Mouse (Mus musculus): ENCODE measurements around the gene Bahd1. TPM values are rescaled to one million over a fixed set of nuclear protein-coding genes. Genes with fewer than 3 reads are reported as not detected.
A peak's percentile ranks its signal among the peaks of the same experiment; 100 is the strongest.

The Bahd1 gene
- polyA plus RNA-seq, 1 experiment from 2014 or later = 2.4 TPM

DNA sequence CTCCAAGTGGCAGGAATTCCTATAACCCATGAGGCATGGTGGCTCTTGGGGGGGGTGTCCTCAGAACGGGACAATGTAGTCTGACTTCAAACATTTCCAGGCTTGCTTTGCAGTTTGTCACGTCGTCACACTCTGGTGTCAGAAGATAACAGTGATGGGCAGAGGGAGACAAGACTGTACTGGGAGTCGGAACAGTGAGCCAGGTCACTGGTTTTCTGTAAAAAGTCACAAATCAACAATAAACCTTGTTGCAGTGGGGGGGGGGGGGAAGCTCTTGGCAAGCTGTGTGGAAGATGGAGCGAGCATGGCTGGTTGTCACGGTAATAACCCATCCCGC lies 63.5 kb downstream of the Bahd1 start:
- 74% methylated on average over 7 of the region's 7 CpGs for WGBS
- Histone ChIP-seq H3K36me3 (no peaks in the 10 kb centered on the region), H3K27me3 (ENCODE audit: low read depth, poor library complexity, severe bottlenecking) (no peaks in the 10 kb centered on the region), H3K4me1 (peaks cover 7% of the 10 kb centered on the region), H3K9me3 (replicated peaks) (no peaks in the 10 kb centered on the region), H3K4me3 (no peak overlapping the region), H3K27ac (no peak overlapping the region)
- no peak for DNase-seq (ENCODE audit: low spot score)

DNA sequence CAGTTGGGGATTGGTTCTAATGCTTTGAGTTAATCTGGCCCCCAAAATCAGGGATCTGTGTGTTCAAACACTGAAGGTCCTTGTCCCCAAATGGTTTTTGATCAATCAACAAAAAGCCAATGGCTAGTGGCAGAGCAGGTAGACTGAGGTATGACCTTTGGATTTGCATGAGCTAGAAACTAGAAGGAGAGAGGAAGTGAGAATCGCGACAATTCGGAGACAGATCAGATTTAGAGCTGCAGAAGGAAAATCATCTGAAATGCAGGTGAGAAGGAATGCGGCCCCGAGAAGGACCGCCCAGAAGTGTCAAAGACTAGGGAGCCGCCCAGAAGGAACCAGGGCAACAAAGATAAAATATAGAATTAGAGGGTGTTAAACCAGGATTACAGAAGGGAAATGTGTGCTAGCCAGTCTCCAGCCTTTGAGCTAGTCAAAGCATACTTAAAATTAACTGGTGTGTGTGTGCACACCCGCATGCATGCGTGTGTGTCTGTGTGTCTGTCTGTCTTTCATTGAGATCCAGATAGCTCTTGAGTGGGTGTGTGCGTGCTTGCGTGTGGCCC lies 69.5 kb downstream of the Bahd1 start:
- no peak for DNase-seq (ENCODE audit: low spot score)
- Histone ChIP-seq H3K27me3 (ENCODE audit: low read depth, poor library complexity, severe bottlenecking) (peaks cover 35% of the 10 kb centered on the region), H3K4me1 (peaks cover 3% of the 10 kb centered on the region), H3K4me3 (no peak overlapping the region), H3K36me3 (no peaks in the 10 kb centered on the region), H3K9me3 (replicated peaks) (no peaks in the 10 kb centered on the region), H3K27ac (no peak overlapping the region)
- WGBS = 87% methylated on average over 11 of the region's 11 CpGs

DNA sequence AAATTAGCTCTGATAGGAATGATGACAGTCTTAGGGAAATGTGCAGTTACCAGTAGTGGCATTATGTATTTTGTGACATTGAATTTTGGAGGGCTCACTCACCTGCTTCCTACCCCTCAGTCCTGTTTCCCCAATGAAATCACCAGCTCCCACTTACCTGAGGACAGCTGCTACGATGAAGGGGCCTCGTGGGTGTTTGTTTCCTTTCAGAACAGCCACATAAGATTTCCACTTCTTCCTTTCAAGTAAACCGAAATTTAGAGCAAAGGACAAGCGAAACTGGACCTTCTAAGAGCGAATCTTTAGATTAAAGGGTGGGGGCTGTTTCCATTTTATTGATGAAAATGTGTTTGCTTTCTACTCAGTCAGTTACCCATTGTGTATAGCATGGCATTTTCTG lies 71.9 kb downstream of the Bahd1 start:
- no peak for DNase-seq (ENCODE audit: low spot score)
- Histone ChIP-seq H3K27ac (no peak overlapping the region), H3K36me3 (no peaks in the 10 kb centered on the region), H3K4me1 (peaks cover 21% of the 10 kb centered on the region), H3K4me3 (no peak overlapping the region), H3K27me3 (ENCODE audit: low read depth, poor library complexity, severe bottlenecking) (peaks cover 59% of the 10 kb centered on the region), H3K9me3 (replicated peaks) (no peaks in the 10 kb centered on the region)
- WGBS = 82% methylated on average over 5 of the region's 5 CpGs

DNA sequence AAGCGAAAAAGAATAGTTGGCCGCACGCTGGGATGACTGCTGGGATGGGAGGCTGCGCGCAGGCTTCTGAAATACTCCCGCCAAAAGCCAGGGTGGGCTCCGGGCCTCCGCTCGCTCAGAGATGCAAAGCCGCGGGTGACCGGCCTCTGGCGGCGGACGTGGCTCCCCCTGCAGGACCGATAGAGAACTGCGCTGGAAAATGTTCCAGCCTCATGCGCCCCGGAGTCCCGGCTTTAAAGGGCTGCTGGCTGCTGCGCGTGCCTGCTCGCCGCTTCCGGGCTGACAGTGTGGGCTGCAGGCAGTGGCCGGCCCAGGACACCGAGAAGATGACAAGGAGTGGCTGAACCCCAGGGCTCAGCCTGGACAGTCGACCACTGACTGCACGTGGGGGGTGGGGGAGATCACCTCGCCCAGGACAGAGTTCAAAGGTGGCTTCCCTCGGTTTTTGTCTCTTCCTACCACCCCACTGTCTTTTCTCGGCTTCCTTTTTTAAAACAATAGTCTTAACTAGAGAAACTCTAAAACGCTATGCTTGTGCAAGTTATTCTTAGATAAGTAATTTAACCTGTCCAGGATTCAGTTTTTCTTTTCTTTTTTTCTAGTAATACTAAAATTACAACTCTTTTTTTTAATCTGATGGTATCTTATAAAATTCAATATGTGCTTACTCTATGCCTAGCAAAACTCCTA lies 72.7 kb downstream of the Bahd1 start:
- WGBS = 2% methylated on average over 33 of the region's 33 CpGs
- peak; percentile 93 for DNase-seq (ENCODE audit: low spot score)
- Histone ChIP-seq H3K4me1 (peaks cover 24% of the 10 kb centered on the region), H3K27ac (peak overlapping the region; percentile 75), H3K4me3 (peak overlapping the region; percentile 48), H3K36me3 (no peaks in the 10 kb centered on the region), H3K9me3 (replicated peaks) (no peaks in the 10 kb centered on the region), H3K27me3 (ENCODE audit: low read depth, poor library complexity, severe bottlenecking) (peaks cover 66% of the 10 kb centered on the region)

Other genes with a start within 250 kb of the Bahd1 start
- 0.65 and 0.75 TPM in 2 replicates for gene Pak6, start 237.1 kb upstream of the Bahd1 start, polyA plus RNA-seq (2016; fragmentation: Nextera tagmentation; extraction: Ambion mirVana)
- not detected in 2 replicates for gene Ankrd63, start 196.4 kb upstream of the Bahd1 start, polyA plus RNA-seq (2016; fragmentation: Nextera tagmentation; extraction: Ambion mirVana)
- 0.28 and 0.36 TPM in 2 replicates for gene Plcb2, start 171.9 kb upstream of the Bahd1 start, polyA plus RNA-seq (2016; fragmentation: Nextera tagmentation; extraction: Ambion mirVana)
- gene Inafm2, start 154.6 kb upstream of the Bahd1 start, polyA plus RNA-seq (2016; fragmentation: Nextera tagmentation; extraction: Ambion mirVana) = 16.1 and 16.3 TPM in 2 replicates
- gene Ccdc9b, start 137.7 kb upstream of the Bahd1 start, polyA plus RNA-seq (2016; fragmentation: Nextera tagmentation; extraction: Ambion mirVana) = 0.05 and 0.08 TPM in 2 replicates
- gene Phgr1, start 127.6 kb upstream of the Bahd1 start, polyA plus RNA-seq (2016; fragmentation: Nextera tagmentation; extraction: Ambion mirVana) = not detected in 2 replicates
- gene Disp2, start 120.7 kb upstream of the Bahd1 start, polyA plus RNA-seq (2016; fragmentation: Nextera tagmentation; extraction: Ambion mirVana) = 0.04 and 0.11 TPM in 2 replicates
- gene Knstrn, start 86.4 kb upstream of the Bahd1 start, polyA plus RNA-seq (2016; fragmentation: Nextera tagmentation; extraction: Ambion mirVana) = 150 and 157 TPM in 2 replicates
- gene Ivd, start 38.4 kb upstream of the Bahd1 start, polyA plus RNA-seq (2016; fragmentation: Nextera tagmentation; extraction: Ambion mirVana) = 86.6 and 90.6 TPM in 2 replicates
- gene Chst14, start 26.1 kb downstream of the Bahd1 start, polyA plus RNA-seq (2016; fragmentation: Nextera tagmentation; extraction: Ambion mirVana) = 26.2 and 30.3 TPM in 2 replicates
- gene Ccdc32, start 129.0 kb downstream of the Bahd1 start, polyA plus RNA-seq (2016; fragmentation: Nextera tagmentation; extraction: Ambion mirVana) = 18.2 and 19.7 TPM in 2 replicates
- gene Rpusd2, start 134.4 kb downstream of the Bahd1 start, polyA plus RNA-seq (2016; fragmentation: Nextera tagmentation; extraction: Ambion mirVana) = 6.9 and 8.8 TPM in 2 replicates
- 42.5 and 58.0 TPM in 2 replicates for gene Knl1, start 146.7 kb downstream of the Bahd1 start, polyA plus RNA-seq (2016; fragmentation: Nextera tagmentation; extraction: Ambion mirVana)
- 94.5 and 95.9 TPM in 2 replicates for gene Rad51, start 212.4 kb downstream of the Bahd1 start, polyA plus RNA-seq (2016; fragmentation: Nextera tagmentation; extraction: Ambion mirVana)